Mouse (Mus musculus): ENCODE data around the gene Gm5751. TPM values are rescaled to one million over a fixed set of nuclear protein-coding genes. Genes with fewer than 3 reads are reported as not detected.

Gene Gm5751
- polyA plus RNA-seq, 2 experiments: not detected

GRCm38 (mm10) chrX:8891975-8892342, 17.9 kb downstream of the Gm5751 start:
- H3K9me3 ChIP-seq (ENCODE audit: control insufficient read depth, low read length): no peaks in the 10 kb centered on the region
- ATAC-seq (ENCODE audit: low FRiP score, low read depth) (no peak), DNase-seq (ENCODE audit: low spot score) (no peak)
- H3K27me3 ChIP-seq (ENCODE audit: control insufficient read depth, insufficient read depth, low read length): no peaks in the 10 kb centered on the region
- 47% methylated on average over 3 of the region's 9 CpGs for WGBS
- H3K9ac ChIP-seq (ENCODE audit: low read depth, low read length, severe bottlenecking): peak overlapping the region; percentile 83; the same call in 1 of the 2 replicates
- TF ChIP-seq POLR2A (IDR thresholded peaks at IDR 0.05; ENCODE audit: borderline replicate concordance, extremely low read depth, insufficient read depth, insufficient read length): no peak
- no peak overlapping the region for H3K27ac ChIP-seq (replicated peaks; ENCODE audit: low read depth, low read length)
- H3K4me3 ChIP-seq (replicated peaks; ENCODE audit: low read length): peak overlapping the region; percentile 58
- H3K4me2 ChIP-seq (replicated peaks; ENCODE audit: low read depth, low read length, severe bottlenecking): peak overlapping the region; percentile 56
- H3K36me3 ChIP-seq (ENCODE audit: control insufficient read depth, insufficient read depth, low read length): no peaks in the 10 kb centered on the region
- no peaks in the 10 kb centered on the region for H3K4me1 ChIP-seq (ENCODE audit: control insufficient read depth, insufficient read depth, low read length)

DNA sequence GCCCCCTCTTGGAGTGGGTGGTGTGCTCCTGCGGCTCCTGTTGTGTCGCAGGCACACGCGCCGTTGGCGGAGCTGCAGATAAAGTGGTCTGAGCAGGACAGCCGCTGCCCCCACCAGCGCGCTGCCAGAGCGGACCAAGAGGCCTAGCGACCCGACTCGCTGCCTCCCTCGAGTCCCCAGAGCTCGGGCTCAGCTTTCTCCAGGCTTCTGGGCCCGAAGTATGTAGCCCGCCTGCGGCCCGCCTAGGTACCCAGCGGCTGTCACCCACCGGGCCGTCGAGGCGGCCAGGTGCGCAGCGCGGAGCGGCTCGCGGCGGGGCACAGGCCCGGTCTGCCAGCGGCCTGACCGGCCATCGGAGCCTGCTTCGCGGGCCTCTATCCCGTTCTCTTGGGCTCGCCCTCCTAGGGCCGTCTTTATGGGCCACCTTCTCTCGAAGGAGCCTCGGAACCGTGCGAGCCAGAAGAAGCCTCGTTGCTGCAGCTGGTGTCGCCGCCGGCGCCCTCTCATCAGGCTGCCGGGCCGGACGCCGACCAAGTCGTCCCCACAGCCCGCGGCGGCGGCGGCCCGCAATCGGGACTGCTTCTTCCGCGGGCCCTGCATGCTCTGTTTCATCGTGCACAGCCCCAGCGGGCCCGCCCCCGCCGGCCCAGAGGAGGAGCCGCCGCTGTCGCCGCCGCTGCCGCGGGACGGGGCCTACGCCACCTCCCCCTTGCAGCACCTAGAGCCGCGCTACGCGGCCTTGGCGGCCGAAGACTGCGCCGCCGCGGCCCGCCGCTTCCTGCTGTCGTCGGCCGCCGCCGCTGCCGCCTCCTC, 18.5 kb downstream of the Gm5751 start, which contains the start of gene B630019K06Rik:
Gene B630019K06Rik, plus strand, starts transcription at position 40 of the 813 bp plus-strand sequence.
- Histone ChIP-seq H3K4me2 (replicated peaks; ENCODE audit: low read depth, low read length, severe bottlenecking) (peak within 1 kb of the TSS; percentile 56), H3K27me3 (ENCODE audit: control insufficient read depth, insufficient read depth, low read length) (no peaks in the 10 kb centered on the region), H3K36me3 (ENCODE audit: control insufficient read depth, insufficient read depth, low read length) (no peaks in the 10 kb centered on the region), H3K9me3 (ENCODE audit: control insufficient read depth, low read length) (no peaks in the 10 kb centered on the region), H3K4me1 (ENCODE audit: control insufficient read depth, insufficient read depth, low read length) (no peaks in the 10 kb centered on the region), H3K4me3 (replicated peaks; ENCODE audit: low read length) (peak within 1 kb of the TSS; percentile 58), H3K27ac (replicated peaks; ENCODE audit: low read depth, low read length) (peak within 1 kb of the TSS; percentile 75), H3K9ac (ENCODE audit: low read depth, low read length, severe bottlenecking) (peak within 1 kb of the TSS; percentile 83)
- WGBS: 20% methylated on average over 33 of the region's 95 CpGs
- peak; percentile 34 for DNase-seq (ENCODE audit: low spot score)
- peak; percentile 88 for ATAC-seq (ENCODE audit: low FRiP score, low read depth)
- peak; percentile 48; the same call in 1 of the 2 replicates for TF ChIP-seq POLR2A (IDR thresholded peaks at IDR 0.05; ENCODE audit: borderline replicate concordance, extremely low read depth, insufficient read depth, insufficient read length)

DNA sequence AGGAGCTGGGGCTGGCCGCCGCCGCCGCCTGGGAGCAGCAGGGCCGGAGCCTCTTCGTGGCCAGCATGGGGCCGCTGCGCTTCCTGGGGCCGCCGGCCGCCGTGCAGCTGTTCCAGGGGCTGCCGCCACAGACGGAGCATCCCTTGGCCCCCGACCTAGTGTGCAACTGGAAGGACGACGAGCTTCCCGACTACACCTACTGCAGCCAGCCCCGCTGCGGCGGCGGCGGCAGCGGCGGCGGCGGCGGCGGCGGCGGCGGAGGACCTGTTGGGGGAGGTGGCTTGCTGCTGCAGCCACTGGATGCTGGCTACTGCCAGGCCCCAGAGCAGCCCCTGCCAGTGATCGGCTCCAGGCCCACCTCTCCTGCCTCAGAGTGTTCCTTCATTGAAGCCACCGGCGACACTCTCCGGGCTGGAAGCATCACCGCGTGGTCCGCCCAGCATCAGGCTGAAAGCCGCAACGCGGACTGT, 19.2 kb downstream of the Gm5751 start:
- Histone ChIP-seq H3K36me3 (ENCODE audit: control insufficient read depth, insufficient read depth, low read length) (no peaks in the 10 kb centered on the region), H3K27me3 (ENCODE audit: control insufficient read depth, insufficient read depth, low read length) (no peaks in the 10 kb centered on the region), H3K27ac (replicated peaks; ENCODE audit: low read depth, low read length) (peak overlapping the region; percentile 75), H3K9ac (ENCODE audit: low read depth, low read length, severe bottlenecking) (peak overlapping the region; percentile 83), H3K9me3 (ENCODE audit: control insufficient read depth, low read length) (no peaks in the 10 kb centered on the region), H3K4me1 (ENCODE audit: control insufficient read depth, insufficient read depth, low read length) (no peaks in the 10 kb centered on the region), H3K4me3 (replicated peaks; ENCODE audit: low read length) (peak overlapping the region; percentile 58), H3K4me2 (replicated peaks; ENCODE audit: low read depth, low read length, severe bottlenecking) (peak overlapping the region; percentile 56)
- DNase-seq (ENCODE audit: low spot score): no peak
- no peak for TF ChIP-seq POLR2A (IDR thresholded peaks at IDR 0.05; ENCODE audit: borderline replicate concordance, extremely low read depth, insufficient read depth, insufficient read length)
- ATAC-seq (ENCODE audit: low FRiP score, low read depth): peak; percentile 77
- 21% methylated on average over 12 of the region's 42 CpGs for WGBS

DNA sequence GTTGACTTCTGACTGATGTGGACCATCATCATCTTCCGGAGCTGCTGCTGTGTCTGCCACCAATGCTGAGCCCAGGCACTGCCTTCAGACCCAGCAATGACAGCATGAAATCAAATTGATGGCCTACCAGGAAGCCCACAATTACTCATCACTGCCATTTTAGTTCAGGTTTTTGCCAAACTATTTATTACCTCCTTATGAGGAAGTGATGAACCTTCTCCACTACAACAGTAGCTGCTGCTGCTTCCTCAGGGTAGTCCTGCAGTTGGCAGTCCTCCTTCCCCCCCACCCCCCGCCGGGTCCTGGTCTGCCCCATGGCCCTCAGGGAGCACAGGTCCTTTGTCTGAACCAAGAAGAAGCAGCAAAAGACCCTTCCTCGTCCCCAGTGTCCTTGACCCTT, 26.8 kb downstream of the Gm5751 start:
- Histone ChIP-seq H3K4me3 (replicated peaks; ENCODE audit: low read length) (no peak overlapping the region), H3K9me3 (ENCODE audit: control insufficient read depth, low read length) (no peaks in the 10 kb centered on the region), H3K27ac (replicated peaks; ENCODE audit: low read depth, low read length) (no peak overlapping the region), H3K9ac (ENCODE audit: low read depth, low read length, severe bottlenecking) (no peak overlapping the region), H3K4me2 (replicated peaks; ENCODE audit: low read depth, low read length, severe bottlenecking) (no peak overlapping the region), H3K4me1 (ENCODE audit: control insufficient read depth, insufficient read depth, low read length) (no peaks in the 10 kb centered on the region), H3K27me3 (ENCODE audit: control insufficient read depth, insufficient read depth, low read length) (no peaks in the 10 kb centered on the region), H3K36me3 (ENCODE audit: control insufficient read depth, insufficient read depth, low read length) (no peaks in the 10 kb centered on the region)
- WGBS: 70% methylated on average over 4 of the region's 4 CpGs
- DNase-seq (ENCODE audit: low spot score) (no peak), ATAC-seq (ENCODE audit: low FRiP score, low read depth) (no peak)
- no peak for TF ChIP-seq POLR2A (IDR thresholded peaks at IDR 0.05; ENCODE audit: borderline replicate concordance, extremely low read depth, insufficient read depth, insufficient read length)

DNA sequence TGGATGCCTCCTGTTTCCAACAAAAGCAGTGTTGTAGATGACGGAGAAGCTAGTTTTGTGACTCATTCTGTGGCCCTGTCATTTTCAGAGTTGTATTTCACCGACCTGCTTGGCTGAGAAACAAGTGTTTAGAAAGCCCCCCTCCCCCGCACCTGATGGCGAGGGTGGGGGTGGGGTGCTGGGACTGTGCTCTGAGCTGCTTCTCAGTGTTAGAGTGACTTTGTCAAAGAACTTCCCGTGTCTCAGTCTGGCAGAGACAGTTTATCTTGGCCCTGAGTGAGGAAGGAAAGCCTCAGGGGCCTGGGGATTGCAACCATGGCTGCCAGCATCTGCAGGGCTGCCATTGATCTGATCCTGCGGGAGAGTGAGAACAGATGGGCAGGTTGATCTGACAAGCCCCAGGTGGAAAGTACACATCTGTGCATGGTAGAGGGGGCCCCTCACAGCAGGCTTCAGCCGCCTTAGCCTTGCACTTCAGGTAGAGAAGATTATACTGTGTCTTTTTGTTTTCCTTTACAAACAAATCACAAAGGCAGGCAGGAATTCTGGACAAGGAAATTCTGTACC, 27.9 kb downstream of the Gm5751 start:
- Histone ChIP-seq H3K4me2 (replicated peaks; ENCODE audit: low read depth, low read length, severe bottlenecking) (no peak overlapping the region), H3K36me3 (ENCODE audit: control insufficient read depth, insufficient read depth, low read length) (no peaks in the 10 kb centered on the region), H3K27ac (replicated peaks; ENCODE audit: low read depth, low read length) (no peak overlapping the region), H3K9ac (ENCODE audit: low read depth, low read length, severe bottlenecking) (no peak overlapping the region), H3K4me1 (ENCODE audit: control insufficient read depth, insufficient read depth, low read length) (no peaks in the 10 kb centered on the region), H3K27me3 (ENCODE audit: control insufficient read depth, insufficient read depth, low read length) (no peaks in the 10 kb centered on the region), H3K4me3 (replicated peaks; ENCODE audit: low read length) (no peak overlapping the region), H3K9me3 (ENCODE audit: control insufficient read depth, low read length) (no peaks in the 10 kb centered on the region)
- 22% methylated on average over 7 of the region's 7 CpGs for WGBS
- no peak for TF ChIP-seq POLR2A (IDR thresholded peaks at IDR 0.05; ENCODE audit: borderline replicate concordance, extremely low read depth, insufficient read depth, insufficient read length)
- DNase-seq (ENCODE audit: low spot score) (no peak), ATAC-seq (ENCODE audit: low FRiP score, low read depth) (no peak)
